Mouse (Mus musculus) ES-E14 (cell line): ENCODE data around the gene Lap3.

ENCODE experiments used
- HCFC1 ChIP-seq: IDR thresholded peaks from 2 replicates; pipeline ENCODE4 v1.6.1; 2012; ENCODE audit warnings: low read length, inconsistent platforms, borderline replicate concordance; ENCODE audit not compliant: insufficient read depth
- MAFK ChIP-seq: IDR thresholded peaks from 2 replicates; pipeline ENCODE4 v1.6.1; 2014; ENCODE audit warnings: mild to moderate bottlenecking, low read depth, low read length, inconsistent platforms; ENCODE audit not compliant: insufficient read depth

DNA sequence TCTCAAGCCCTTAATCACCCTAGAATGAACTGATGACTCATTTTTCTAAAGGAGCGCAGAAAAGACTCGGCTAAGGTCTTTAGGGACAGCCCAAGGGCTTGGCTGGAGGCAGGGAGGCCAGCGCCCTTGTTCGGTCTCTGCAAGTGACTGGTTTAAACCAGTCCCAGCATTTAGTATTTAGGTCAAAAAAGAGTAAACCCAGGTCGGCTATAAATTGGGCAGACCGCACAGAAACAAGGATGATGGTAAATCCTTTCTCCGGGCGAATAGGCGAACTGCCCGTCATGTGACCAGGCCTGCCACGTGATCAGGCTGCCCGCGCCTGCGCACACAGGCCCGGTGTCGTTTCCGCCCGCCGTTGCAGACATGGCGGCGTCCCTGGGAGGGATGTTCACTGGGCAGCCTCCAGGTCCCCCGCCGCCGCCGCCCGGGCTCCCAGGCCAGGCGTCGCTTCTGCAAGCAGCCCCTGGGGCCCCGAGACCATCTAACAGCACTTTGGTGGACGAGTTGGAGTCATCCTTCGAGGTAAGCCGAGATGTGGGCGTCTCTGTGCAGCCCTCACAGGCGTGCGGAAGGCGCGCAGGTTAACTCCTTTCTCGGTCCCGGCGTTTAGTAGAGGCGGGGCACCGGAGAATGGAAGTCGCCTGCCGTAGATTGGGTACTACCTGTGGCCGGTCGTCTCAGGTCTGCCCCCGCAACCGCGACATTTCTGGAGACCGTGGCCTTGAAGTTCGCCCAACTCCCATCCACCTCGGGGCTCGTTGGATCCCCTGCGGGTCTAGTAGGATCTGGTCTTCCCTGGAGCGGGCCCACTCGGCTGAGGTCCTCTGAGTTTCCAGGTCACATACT lies 27.0 kb downstream of the Lap3 start, which contains the start of gene Med28:
- 0 out of 2 replicates have a peak, but pooled peaks have one; percentile 64 for TF ChIP-seq HCFC1
- TF ChIP-seq MAFK, result no peak
